Mouse (Mus musculus): ENCODE results near the gene Rasip1. TPM values are rescaled to one million over a fixed set of nuclear protein-coding genes. Genes with fewer than 3 reads are reported as not detected.

Gene Rasip1
- total RNA-seq, 2 experiments from 2014 or later: 6.9 to 7.0 TPM

GRCm38 (mm10) chr7:45681046-45681736 is 53.9 kb downstream of the Rasip1 start:
- no peak for DNase-seq
- intact Hi-C loops (cut with DNase I): no loop called here

DNA sequence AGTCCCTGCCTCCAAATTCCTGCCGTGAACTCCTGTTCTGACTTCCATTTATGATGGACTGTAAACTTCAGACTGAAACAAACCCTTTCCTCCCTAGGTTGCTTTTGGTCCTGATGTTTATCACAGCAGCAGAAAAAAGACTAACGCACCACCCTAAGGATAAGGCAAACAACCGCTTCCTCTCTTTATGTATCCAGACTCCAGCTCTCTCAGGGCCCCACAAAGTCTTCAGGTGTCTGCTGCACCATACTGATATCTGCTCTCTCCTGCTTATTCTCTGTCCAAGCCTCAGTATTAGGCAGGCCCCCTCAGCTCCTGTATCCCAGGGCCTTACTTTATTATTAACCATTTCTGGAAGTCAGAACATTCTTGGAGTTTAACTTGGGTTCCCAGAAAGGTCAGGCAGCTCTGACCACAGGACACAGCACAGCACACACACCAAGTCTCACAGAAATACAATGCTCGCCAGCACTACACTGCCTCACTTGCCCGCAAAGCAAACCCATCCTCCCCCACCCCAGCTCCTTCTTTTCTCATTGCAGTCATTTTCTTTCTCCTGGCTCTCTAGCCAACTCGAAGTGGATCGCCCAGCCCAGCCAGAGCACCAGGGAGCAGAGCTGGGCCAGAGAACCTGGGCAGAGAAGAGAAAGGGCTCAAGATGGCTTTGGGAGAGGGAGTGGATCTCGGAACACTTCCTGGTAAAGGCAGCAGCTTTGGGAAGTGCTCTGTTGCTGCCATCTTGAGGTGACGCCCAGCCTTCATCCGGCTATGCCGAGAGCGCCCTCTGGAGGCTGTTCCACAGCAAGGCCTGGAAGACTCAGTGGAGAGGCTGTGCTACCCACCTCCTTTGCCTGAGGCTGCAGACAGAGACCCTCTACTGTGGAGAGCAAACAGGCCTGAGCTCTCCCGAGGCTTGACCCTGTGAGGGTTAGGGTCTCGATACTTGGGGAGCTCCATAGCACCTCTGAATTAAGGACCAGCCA is 55.1 kb downstream of the Rasip1 start:
- intact Hi-C loops (cut with DNase I): loop anchor here (2.0 kb wide), 1 partner anchor 36 kb away; no protein-coding TSS in a partner anchor

GRCm38 (mm10) chr7:45683396-45684050 is 56.2 kb downstream of the Rasip1 start, which contains the start of gene Ntn5:
TSS of gene Ntn5 (plus strand) at chr7:45684022.
- no peak for DNase-seq
- intact Hi-C loops (cut with DNase I): loop anchor here (2.0 kb wide), 1 partner anchor 37 kb away; no protein-coding TSS in a partner anchor

More for the DNA sequence above, 55.1 kb downstream of the Rasip1 start:
- DNase-seq: peak; percentile 81

DNA sequence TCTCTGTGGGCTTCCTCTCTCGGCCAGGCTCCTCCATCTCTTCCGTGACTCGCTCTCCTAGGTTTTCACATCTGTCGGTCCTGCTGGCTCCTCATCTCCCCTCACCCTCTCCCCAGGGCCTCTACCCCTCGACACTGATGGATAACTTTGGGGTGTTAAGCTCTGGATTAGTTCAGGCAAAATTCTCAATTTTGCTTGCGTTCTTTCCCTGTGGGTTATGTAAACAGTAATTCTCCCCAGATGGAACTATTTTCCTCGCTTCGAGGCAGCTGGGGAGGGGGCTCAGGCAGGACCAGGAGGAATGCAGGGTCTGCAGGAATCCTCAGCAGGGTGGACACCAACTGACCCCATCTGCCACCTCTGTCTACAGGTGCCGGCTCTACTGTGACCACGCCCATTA is 58.5 kb downstream of the Rasip1 start:
- no peak for DNase-seq
- intact Hi-C loops (cut with DNase I): no loop called here

DNA sequence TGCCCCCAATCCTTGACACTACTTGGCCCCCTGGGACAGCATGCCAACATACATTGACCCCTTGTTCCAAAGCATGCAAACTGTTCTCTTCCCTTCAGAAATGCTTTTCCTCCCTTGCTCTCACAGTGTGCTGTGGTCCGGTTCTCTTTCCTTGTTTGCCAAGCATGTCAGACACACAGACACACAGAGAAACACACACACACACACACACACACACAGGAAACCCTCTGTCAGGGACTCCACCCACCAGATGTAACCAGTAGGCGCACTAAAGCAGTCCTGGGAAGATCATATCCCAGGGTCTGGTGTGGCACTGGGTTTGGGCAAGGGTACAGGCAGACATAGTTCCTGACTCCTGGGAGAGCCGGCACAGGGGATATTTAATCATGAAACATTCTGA is 59.6 kb downstream of the Rasip1 start:
- intact Hi-C loops (cut with DNase I): no loop called here
- peak in 1 of 2 experiments; percentile 1 for DNase-seq

Other genes starting within 250 kb of the Rasip1 start
- gene Snrnp70, start 231.7 kb upstream of the Rasip1 start, total RNA-seq (2021): 10 to 100 TPM; 70.2 to 84.1 TPM
- 10 to 100 TPM; 78.3 to 85.9 TPM for gene Kcna7, start 221.8 kb upstream of the Rasip1 start, total RNA-seq (2021)
- 1 to 10 TPM; 3.4 to 5.5 TPM for gene Ntf5, start 213.8 kb upstream of the Rasip1 start, total RNA-seq (2021)
- under 1 TPM; 0.54 to 0.67 TPM for gene Lhb, start 206.7 kb upstream of the Rasip1 start, total RNA-seq (2021)
- 100 to 1,000 TPM; 275 to 279 TPM for gene Gys1, start 192.6 kb upstream of the Rasip1 start, total RNA-seq (2021)
- 10 to 100 TPM; 22.1 to 23.0 TPM for gene Ruvbl2, start 189.4 kb upstream of the Rasip1 start, total RNA-seq (2021)
- 100 to 1,000 TPM; 132 to 146 TPM for gene Ftl1, start 167.6 kb upstream of the Rasip1 start, total RNA-seq (2021)
- gene Bax, start 160.6 kb upstream of the Rasip1 start, total RNA-seq (2021): 10 to 100 TPM; 13.8 to 14.6 TPM
- gene Tulp2, start 145.6 kb upstream of the Rasip1 start, total RNA-seq (2021): under 1 TPM in 1 of 2 experiments, not detected in 1; 0.39 TPM
- gene Gm45808, start 140.7 kb upstream of the Rasip1 start, total RNA-seq (2021): 1 to 10 TPM; 6.1 to 6.6 TPM
- 10 to 100 TPM; 11.4 to 12.8 TPM for gene Dhdh, start 138.7 kb upstream of the Rasip1 start, total RNA-seq (2021)
- gene Nucb1, start 117.1 kb upstream of the Rasip1 start, total RNA-seq (2021): 10 to 100 TPM; 48.6 to 65.4 TPM
- 10 to 100 TPM; 22.9 to 25.3 TPM for gene Ppp1r15a, start 101.2 kb upstream of the Rasip1 start, total RNA-seq (2021)
- gene Plekha4, start 101.2 kb upstream of the Rasip1 start, total RNA-seq (2021): 1 to 10 TPM; 3.0 to 4.8 TPM
- 1 to 10 TPM; 1.9 to 2.8 TPM for gene Hsd17b14, start 72.6 kb upstream of the Rasip1 start, total RNA-seq (2021)
- 10 to 100 TPM; 55.7 to 86.8 TPM for gene Bcat2, start 57.3 kb upstream of the Rasip1 start, total RNA-seq (2021)
- gene Fgf21, start 12.0 kb upstream of the Rasip1 start, total RNA-seq (2021): not detected
- gene Fut1, start 10.2 kb upstream of the Rasip1 start, total RNA-seq (2021): not detected
- gene Izumo1, start 5.7 kb upstream of the Rasip1 start, total RNA-seq (2021): not detected
- 10 to 100 TPM; 45.7 to 49.7 TPM for gene Mamstr, start 12.5 kb downstream of the Rasip1 start, total RNA-seq (2021)
- gene Fut2, start 38.9 kb downstream of the Rasip1 start, total RNA-seq (2021): 1 to 10 TPM in 1 of 2 experiments, under 1 TPM in 1; 0.51 to 1.2 TPM
- under 1 TPM; 0.52 to 0.69 TPM for gene Ntn5, start 56.5 kb downstream of the Rasip1 start, total RNA-seq (2021)
- gene Sec1, start 66.9 kb downstream of the Rasip1 start, total RNA-seq (2021): under 1 TPM; 0.12 to 0.26 TPM
- gene Car11, start 72.4 kb downstream of the Rasip1 start, total RNA-seq (2021): 1 to 10 TPM; 7.7 to 9.5 TPM
- 100 to 1,000 TPM in 1 of 2 experiments, 10 to 100 TPM in 1; 52.8 to 118 TPM for gene Dbp, start 77.6 kb downstream of the Rasip1 start, total RNA-seq (2021)
- gene Rpl18, start 88.0 kb downstream of the Rasip1 start, total RNA-seq (2021): 100 to 1,000 TPM; 396 to 453 TPM
- gene Sphk2, start 90.5 kb downstream of the Rasip1 start, total RNA-seq (2021): 10 to 100 TPM; 12.2 to 12.7 TPM
- gene Fam83e, start 93.7 kb downstream of the Rasip1 start, total RNA-seq (2021): under 1 TPM in 1 of 2 experiments, not detected in 1; 0.10 TPM
- not detected for gene Spaca4, start 98.3 kb downstream of the Rasip1 start, total RNA-seq (2021)
- gene Lmtk3, start 156.2 kb downstream of the Rasip1 start, total RNA-seq (2021): not detected
- gene Sult2b1, start 157.2 kb downstream of the Rasip1 start, total RNA-seq (2021): not detected
- gene Cyth2, start 187.1 kb downstream of the Rasip1 start, total RNA-seq (2021): 10 to 100 TPM; 32.6 to 33.4 TPM
- under 1 TPM; 0.15 to 0.27 TPM for gene Kcnj14, start 197.3 kb downstream of the Rasip1 start, total RNA-seq (2021)
- gene Grwd1, start 203.5 kb downstream of the Rasip1 start, total RNA-seq (2021): 10 to 100 TPM; 11.8 to 14.5 TPM
- gene Kdelr1, start 245.3 kb downstream of the Rasip1 start, total RNA-seq (2021): 10 to 100 TPM; 52.8 to 56.7 TPM

All from gastrocnemius, postnatal 36 days (tissue).